Mouse (Mus musculus) B cell, adult 67 days (primary cell): ENCODE data around the gene Pvalb. TPM values are rescaled to one million over a fixed set of nuclear protein-coding genes. Genes with fewer than 3 reads are reported as not detected.

Source experiments
- total RNA-seq, 2 experiments: library from RNA; stranded (reverse); gene quantifications; 4 replicates each; pipeline ENCODE4 v1.2.4; 2023

The Pvalb gene
- total RNA-seq = not detected

GRCm38 (mm10) chr15:78206312-78206711 is at the start of gene Pvalb:
Pvalb (minus strand) TSS chr15:78206400.

GRCm38 (mm10) chr15:78244695-78245492 is 38.7 kb upstream of the Pvalb start, which contains the start of gene Ncf4:
Ncf4 (plus strand) TSS chr15:78244801.

GRCm38 (mm10) chr15:78173972-78174886 is 32.0 kb downstream of the Pvalb start, which contains the start of gene Ift27:
Ift27 (minus strand) TSS chr15:78174107.

Other genes starting within 250 kb of the Pvalb start
- gene Foxred2, start 249.7 kb downstream of the Pvalb start, total RNA-seq = 10 to 100 TPM in 1 of 2 experiments, 1 to 10 TPM in 1; 9.3 to 10.2 TPM
- gene Eif3d, start 235.6 kb downstream of the Pvalb start, total RNA-seq = 100 to 1,000 TPM; 152 to 186 TPM
- not detected for gene Cacng2, start 86.4 kb downstream of the Pvalb start, total RNA-seq
- 10 to 100 TPM; 34.9 to 43.3 TPM for gene Ift27, start 32.3 kb downstream of the Pvalb start, total RNA-seq
- gene Ncf4, start 38.4 kb upstream of the Pvalb start, total RNA-seq = 100 to 1,000 TPM; 325 to 350 TPM
- gene Csf2rb2, start 99.3 kb upstream of the Pvalb start, total RNA-seq = 1 to 10 TPM; 1.3 to 1.8 TPM
- 10 to 100 TPM; 23.1 to 34.2 TPM for gene Csf2rb, start 119.4 kb upstream of the Pvalb start, total RNA-seq
- not detected for gene Tex33, start 189.5 kb upstream of the Pvalb start, total RNA-seq
- gene Tst, start 199.5 kb upstream of the Pvalb start, total RNA-seq = 1 to 10 TPM; 1.3 to 2.0 TPM
- gene Mpst, start 200.0 kb upstream of the Pvalb start, total RNA-seq = 10 to 100 TPM; 20.2 to 26.7 TPM
- 1 to 10 TPM in 1 of 2 experiments, under 1 TPM in 1; 0.53 to 1.0 TPM for gene Kctd17, start 222.2 kb upstream of the Pvalb start, total RNA-seq